Mouse (Mus musculus): ENCODE results near the gene Ctdspl. TPM values are rescaled to one million over a fixed set of nuclear protein-coding genes. Genes with fewer than 3 reads are reported as not detected.

Ctdspl gene
- polyA plus RNA-seq, 1 experiment from 2014 or later: 22.9 TPM

GRCm38 (mm10) chr9:119034676-119035665 lies 108.7 kb downstream of the Ctdspl start:
- H3K27me3 ChIP-seq (ENCODE audit: insufficient read depth, low read length): no peaks in the 10 kb centered on the region
- H3K9ac ChIP-seq: no peak overlapping the region
- no peak overlapping the region for H3K4me2 ChIP-seq
- TF ChIP-seq CTCF (IDR thresholded peaks at IDR 0.05; ENCODE audit: low read depth): no peak
- no peak overlapping the region for H3K4me3 ChIP-seq (ENCODE audit: low read depth, low read length)
- WGBS: 85% methylated on average over 29 of the region's 29 CpGs
- no peaks in the 10 kb centered on the region for H3K9me3 ChIP-seq (ENCODE audit: low read depth, low read length)
- H3K4me1 ChIP-seq (ENCODE audit: insufficient read depth): 0 out of 2 replicates have a peak, but pooled peaks cover 6% of the 10 kb centered on the region
- DNase-seq: no peak
- no peak overlapping the region for H3K27ac ChIP-seq (ENCODE audit: low read depth)
- H3K36me3 ChIP-seq (ENCODE audit: insufficient read depth): peaks cover 59% of the 10 kb centered on the region
- ATAC-seq (ENCODE audit: insufficient read depth): no peak

DNA sequence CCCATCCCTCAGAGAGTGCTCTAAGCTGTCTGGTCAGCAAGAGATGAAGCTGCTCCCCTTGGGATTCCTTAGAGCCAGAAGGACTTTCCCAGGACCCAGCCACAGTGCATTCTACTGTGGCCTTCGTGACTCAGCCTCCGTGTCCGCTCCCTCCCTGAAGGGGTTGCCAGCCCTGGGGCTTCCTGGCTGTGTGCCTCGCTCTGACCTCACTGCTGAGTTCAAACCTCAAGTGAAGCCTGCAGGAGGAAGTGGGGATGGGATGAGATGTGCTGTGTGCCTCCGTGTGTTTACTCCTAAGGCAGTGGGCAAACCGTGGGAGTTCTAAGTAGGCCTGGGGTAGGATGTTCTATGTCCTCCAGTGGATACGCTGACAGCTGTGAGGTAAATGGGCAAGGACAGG lies 109.6 kb downstream of the Ctdspl start:
- WGBS: 59% methylated on average over 7 of the region's 7 CpGs
- Histone ChIP-seq H3K4me1 (ENCODE audit: insufficient read depth) (0 out of 2 replicates have a peak, but pooled peaks cover 6% of the 10 kb centered on the region), H3K27me3 (ENCODE audit: insufficient read depth, low read length) (no peaks in the 10 kb centered on the region), H3K9me3 (ENCODE audit: low read depth, low read length) (no peaks in the 10 kb centered on the region), H3K36me3 (ENCODE audit: insufficient read depth) (peaks cover 60% of the 10 kb centered on the region), H3K4me2 (no peak overlapping the region), H3K4me3 (ENCODE audit: low read depth, low read length) (no peak overlapping the region), H3K9ac (no peak overlapping the region), H3K27ac (ENCODE audit: low read depth) (no peak overlapping the region)
- ATAC-seq (ENCODE audit: insufficient read depth) (no peak), DNase-seq (peak; percentile 37)
- no peak for TF ChIP-seq CTCF (IDR thresholded peaks at IDR 0.05; ENCODE audit: low read depth)

GRCm38 (mm10) chr9:119037076-119037730 lies 111.0 kb downstream of the Ctdspl start:
- H3K27ac ChIP-seq (ENCODE audit: low read depth): peak overlapping the region; percentile 36; the same call in 1 of the 2 replicates
- H3K4me2 ChIP-seq: no peak overlapping the region
- H3K9me3 ChIP-seq (ENCODE audit: low read depth, low read length): no peaks in the 10 kb centered on the region
- H3K36me3 ChIP-seq (ENCODE audit: insufficient read depth): peaks cover 69% of the 10 kb centered on the region
- no peak overlapping the region for H3K9ac ChIP-seq
- TF ChIP-seq CTCF (IDR thresholded peaks at IDR 0.05; ENCODE audit: low read depth): no peak
- 0 out of 2 replicates have a peak, but pooled peaks cover 3% of the 10 kb centered on the region for H3K4me1 ChIP-seq (ENCODE audit: insufficient read depth)
- 64% methylated on average over 15 of the region's 15 CpGs for WGBS
- no peaks in the 10 kb centered on the region for H3K27me3 ChIP-seq (ENCODE audit: insufficient read depth, low read length)
- DNase-seq: peak; percentile 76
- no peak for ATAC-seq (ENCODE audit: insufficient read depth)
- H3K4me3 ChIP-seq (ENCODE audit: low read depth, low read length): no peak overlapping the region

DNA sequence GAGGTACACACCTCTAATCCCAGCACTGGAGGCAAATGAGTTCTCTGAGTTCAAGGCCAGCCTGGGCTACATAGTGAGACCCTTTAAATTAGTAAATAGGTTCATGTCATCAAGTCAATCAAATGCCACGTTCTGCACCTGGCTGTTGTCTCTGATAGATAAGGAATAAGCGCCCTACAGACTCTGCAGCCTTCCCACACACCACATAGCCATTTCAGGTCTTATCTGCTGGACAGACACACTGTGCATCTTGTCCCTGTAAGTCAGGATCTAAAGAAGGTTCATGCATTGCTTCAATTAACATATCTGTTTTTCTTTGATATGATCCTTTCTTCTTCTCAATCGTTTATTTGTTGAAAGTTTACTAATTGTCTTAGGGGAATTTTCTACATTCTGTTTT lies 112.3 kb downstream of the Ctdspl start:
- TF ChIP-seq CTCF (IDR thresholded peaks at IDR 0.05; ENCODE audit: low read depth): no peak
- ATAC-seq (ENCODE audit: insufficient read depth) (no peak), DNase-seq (no peak)
- no peak overlapping the region for H3K4me3 ChIP-seq (ENCODE audit: low read depth, low read length)
- H3K9me3 ChIP-seq (ENCODE audit: low read depth, low read length): no peaks in the 10 kb centered on the region
- 80% methylated on average over 3 of the region's 3 CpGs for WGBS
- H3K4me2 ChIP-seq: no peak overlapping the region
- H3K27me3 ChIP-seq (ENCODE audit: insufficient read depth, low read length): no peaks in the 10 kb centered on the region
- H3K9ac ChIP-seq: no peak overlapping the region
- H3K4me1 ChIP-seq (ENCODE audit: insufficient read depth): no peaks in the 10 kb centered on the region
- H3K27ac ChIP-seq (ENCODE audit: low read depth): no peak overlapping the region
- H3K36me3 ChIP-seq (ENCODE audit: insufficient read depth): peaks cover 68% of the 10 kb centered on the region

DNA sequence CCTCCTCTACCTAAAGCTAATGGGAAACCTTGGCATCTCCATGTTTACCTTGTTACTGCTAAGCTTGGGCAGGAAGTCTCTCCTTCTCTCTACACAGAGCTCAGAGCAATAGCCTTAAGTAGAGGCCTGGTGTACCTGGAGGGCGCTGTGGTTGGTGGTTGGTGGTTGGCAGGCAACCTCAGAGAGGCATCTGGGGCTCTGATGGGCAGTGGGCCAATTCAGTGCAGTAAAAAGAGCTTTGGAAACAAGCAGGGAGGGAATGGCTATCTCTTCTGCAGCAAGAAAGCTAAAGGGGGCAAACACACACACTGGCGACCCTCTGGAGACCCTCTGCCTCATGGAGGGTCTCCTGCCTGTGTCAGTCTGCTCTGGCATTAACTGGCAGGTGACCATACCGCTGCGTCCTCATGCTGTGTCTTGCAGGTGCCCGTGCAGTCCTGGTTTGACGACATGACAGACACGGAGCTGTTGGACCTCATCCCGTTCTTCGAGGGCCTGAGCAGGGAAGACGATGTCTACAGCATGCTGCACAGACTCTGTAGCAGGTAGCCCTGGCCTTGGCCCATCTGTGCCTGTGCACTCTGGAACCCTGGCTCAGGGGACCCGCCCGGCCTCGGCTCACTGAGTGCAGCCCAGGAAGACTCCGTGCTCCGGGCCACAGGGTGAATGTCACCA lies 114.0 kb downstream of the Ctdspl start:
- no peak overlapping the region for H3K4me3 ChIP-seq (ENCODE audit: low read depth, low read length)
- WGBS: 88% methylated on average over 15 of the region's 15 CpGs
- no peak overlapping the region for H3K4me2 ChIP-seq
- TF ChIP-seq CTCF (IDR thresholded peaks at IDR 0.05; ENCODE audit: low read depth): no peak
- no peaks in the 10 kb centered on the region for H3K4me1 ChIP-seq (ENCODE audit: insufficient read depth)
- ATAC-seq (ENCODE audit: insufficient read depth) (no peak), DNase-seq (no peak)
- no peaks in the 10 kb centered on the region for H3K27me3 ChIP-seq (ENCODE audit: insufficient read depth, low read length)
- H3K36me3 ChIP-seq (ENCODE audit: insufficient read depth): peaks cover 57% of the 10 kb centered on the region
- H3K9ac ChIP-seq: no peak overlapping the region
- no peak overlapping the region for H3K27ac ChIP-seq (ENCODE audit: low read depth)
- H3K9me3 ChIP-seq (ENCODE audit: low read depth, low read length): no peaks in the 10 kb centered on the region

DNA sequence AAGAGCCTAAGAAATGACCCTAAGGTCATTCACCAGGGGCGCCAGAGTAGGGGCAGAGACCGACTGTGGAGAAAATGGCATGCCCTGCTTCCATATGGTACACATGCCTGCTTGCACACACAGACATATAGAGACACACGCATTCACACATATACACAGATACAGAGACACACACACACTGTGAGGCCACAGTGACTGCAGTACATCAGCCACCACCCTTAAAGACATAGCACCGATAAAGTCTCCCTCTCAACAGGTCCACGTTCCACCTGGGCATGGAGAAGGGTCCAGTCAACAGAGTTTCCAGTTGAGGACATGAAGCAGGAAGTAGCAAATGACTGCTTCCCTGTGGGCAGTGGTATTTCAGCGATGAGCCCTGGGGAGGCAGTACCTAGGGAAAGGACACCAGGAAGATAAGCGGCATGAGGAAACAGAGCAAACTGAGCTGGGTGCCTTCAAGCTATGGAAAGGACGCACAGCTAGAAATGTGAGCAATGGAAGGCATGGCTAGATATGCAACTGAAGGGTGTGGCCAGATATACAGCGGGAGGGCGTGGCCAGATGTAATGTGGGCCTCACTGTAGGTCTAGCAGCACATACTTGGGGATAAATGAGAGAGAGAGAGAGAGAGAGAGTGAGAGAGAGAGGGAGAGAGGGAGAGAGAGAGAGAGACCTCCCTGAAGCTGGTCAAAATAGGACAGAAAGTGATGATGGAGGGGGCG lies 122.1 kb downstream of the Ctdspl start:
- H3K4me2 ChIP-seq: no peak overlapping the region
- H3K27ac ChIP-seq (ENCODE audit: low read depth): no peak overlapping the region
- H3K9me3 ChIP-seq (ENCODE audit: low read depth, low read length): no peaks in the 10 kb centered on the region
- 67% methylated on average over 11 of the region's 11 CpGs for WGBS
- peaks cover 5% of the 10 kb centered on the region; the same call in 1 of the 2 replicates for H3K36me3 ChIP-seq (ENCODE audit: insufficient read depth)
- TF ChIP-seq CTCF (IDR thresholded peaks at IDR 0.05; ENCODE audit: low read depth): no peak
- 0 out of 2 replicates have a peak, but pooled peaks cover under 1% of the 10 kb centered on the region for H3K27me3 ChIP-seq (ENCODE audit: insufficient read depth, low read length)
- no peak overlapping the region for H3K9ac ChIP-seq
- 0 out of 2 replicates have a peak, but pooled peaks cover 6% of the 10 kb centered on the region for H3K4me1 ChIP-seq (ENCODE audit: insufficient read depth)
- no peak overlapping the region for H3K4me3 ChIP-seq (ENCODE audit: low read depth, low read length)
- ATAC-seq (ENCODE audit: insufficient read depth) (no peak), DNase-seq (no peak)

All from lung, embryonic 14.5 days (tissue).